Mouse (Mus musculus) hindbrain, embryonic 14.5 days (tissue): ENCODE results near the gene Rdh8. TPM values are rescaled to one million over a fixed set of nuclear protein-coding genes. Genes with fewer than 3 reads are reported as not detected.
"Not testable (repeated sequence)": the region's sequence is repeated elsewhere in the genome, so short reads cannot be mapped to it uniquely, and the experiment has no call there.

Experiments used
- ATAC-seq: fragments of 200-750 bp; cut with Nextera tagmentation; 2 replicates; pipeline ENCODE4 v1.8.0; 2017; ENCODE audit warnings: moderate number of reproducible peaks, mild to moderate bottlenecking, moderate TSS enrichment, moderate library complexity; ENCODE audit not compliant: low FRiP score
- DNase-seq: peaks from one replicate; pipeline ENCODE4 v3.0.0-alpha.2; 2015; ENCODE audit warnings: low spot score
- H3K27ac ChIP-seq: fragments of 300-500 bp; sonication (generic); 2 replicates; pipeline ENCODE4 v1.5.1; 2014; ENCODE audit warnings: mild to moderate bottlenecking, moderate library complexity
- H3K27me3 ChIP-seq: fragments of 300-500 bp; sonication (generic); 2 replicates; pipeline ENCODE4 v1.6.1; 2014; ENCODE audit warnings: mild to moderate bottlenecking, low read length, mixed read lengths; ENCODE audit not compliant: control insufficient read depth, insufficient read depth
- H3K36me3 ChIP-seq: fragments of 300-500 bp; sonication (generic); replicated peaks from 2 replicates; pipeline ENCODE4 v1.6.1; 2014; ENCODE audit not compliant: control insufficient read depth, insufficient read depth
- H3K4me1 ChIP-seq: fragments of 300-500 bp; sonication (generic); replicated peaks from 2 replicates; pipeline ENCODE4 v1.6.1; 2014; ENCODE audit warnings: antibody characterized with exemption, low read length, mixed read lengths; ENCODE audit not compliant: control insufficient read depth, insufficient read depth
- H3K4me2 ChIP-seq: fragments of 300-500 bp; sonication (generic); replicated peaks from 2 replicates; pipeline ENCODE4 v1.6.1; 2014; ENCODE audit warnings: mild to moderate bottlenecking, moderate library complexity
- H3K4me3 ChIP-seq: fragments of 300-500 bp; sonication (generic); replicated peaks from 2 replicates; pipeline ENCODE4 v1.5.1; 2014; ENCODE audit warnings: mild to moderate bottlenecking, low read length
- H3K9ac ChIP-seq: fragments of 300-500 bp; sonication (generic); 2 replicates; pipeline ENCODE4 v1.6.1; 2014
- H3K9me3 ChIP-seq: fragments of 300-500 bp; sonication (generic); 2 replicates; pipeline ENCODE4 v1.6.1; 2016; ENCODE audit warnings: low read length; ENCODE audit not compliant: control insufficient read depth
- WGBS: fragments of 180-500 bp; shearing (Covaris S2); extraction: QIAGEN DNeasy Blood & Tissue Kit; methylation state at CpG from one replicate; pipeline ENCODE4 v1.1.7; 2014; 5-methylcytosine and 5-hydroxymethylcytosine counted together
- polyA plus RNA-seq: library from polyadenylated mRNA; unstranded; fragments of >200 nt; fragmentation: Nextera tagmentation; extraction: Ambion mirVana; gene quantifications from 2 replicates; pipeline ENCODE4 v1.2.1, GENCODE M21; 2014

Rdh8 gene
- polyA plus RNA-seq, 1 experiment from 2014 or later = not detected

- WGBS = 16% methylated on average over 19 of the region's 19 CpGs
- 0 out of 2 replicates have a peak, but pooled peaks cover 2% of the 10 kb centered on the region for H3K27me3 ChIP-seq
- H3K36me3 ChIP-seq = no peaks in the 10 kb centered on the region
- H3K4me3 ChIP-seq = no peak overlapping the region
- H3K9me3 ChIP-seq = no peaks in the 10 kb centered on the region
- peak; percentile 95 for DNase-seq
- H3K9ac ChIP-seq = peak overlapping the region; percentile 41; the same call in 1 of the 2 replicates
- H3K4me2 ChIP-seq = peak overlapping the region; percentile 32
- ATAC-seq = peak; percentile 93
- H3K27ac ChIP-seq = no peak overlapping the region
- no peaks in the 10 kb centered on the region for H3K4me1 ChIP-seq
Observed at GRCm38 (mm10) chr9:20830901-20831643, 12.8 kb downstream of the Rdh8 start.

- H3K4me3 ChIP-seq = no peak overlapping the region
- no peaks in the 10 kb centered on the region for H3K36me3 ChIP-seq
- no peak overlapping the region for H3K4me2 ChIP-seq
- no peaks in the 10 kb centered on the region for H3K4me1 ChIP-seq
- ATAC-seq = no peak
- H3K27me3 ChIP-seq = 0 out of 2 replicates have a peak, but pooled peaks cover 2% of the 10 kb centered on the region
- H3K9ac ChIP-seq = no peak overlapping the region
- 73% methylated on average over 1 of the region's 1 CpGs for WGBS
- no peak overlapping the region for H3K27ac ChIP-seq
- no peaks in the 10 kb centered on the region for H3K9me3 ChIP-seq
- no peak for DNase-seq
Observed at GRCm38 (mm10) chr9:20834881-20835280, 16.6 kb downstream of the Rdh8 start.

DNA sequence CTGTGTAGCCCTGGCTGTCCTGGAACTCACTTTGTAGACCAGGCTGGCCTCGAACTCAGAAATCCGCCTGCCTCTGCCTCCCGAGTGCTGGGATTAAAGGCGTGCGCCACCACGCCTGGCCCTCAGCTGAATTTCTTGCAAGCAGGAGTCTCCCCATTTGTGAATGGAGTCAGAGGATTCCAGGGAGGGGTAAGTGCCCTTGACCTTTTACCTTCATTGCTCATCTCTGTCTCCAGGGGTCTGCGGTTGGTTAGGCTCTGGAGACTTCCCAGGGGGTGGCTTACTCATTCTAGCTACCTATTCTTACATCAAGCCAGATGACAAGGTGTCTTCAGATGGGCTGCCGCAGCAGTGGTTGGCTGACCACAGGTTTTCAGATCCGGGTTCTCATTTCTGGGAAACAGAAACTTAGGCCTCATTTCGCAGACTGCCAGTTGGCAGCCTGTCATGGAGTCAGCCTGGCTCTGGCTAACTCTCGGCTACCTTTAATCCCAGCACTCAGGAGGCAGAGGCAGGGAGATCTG, 17.2 kb downstream of the Rdh8 start:
- not testable (repeated sequence) for ATAC-seq, H3K9ac ChIP-seq, H3K27ac ChIP-seq, DNase-seq, H3K4me2 ChIP-seq, H3K27me3 ChIP-seq, H3K9me3 ChIP-seq, H3K4me3 ChIP-seq, H3K36me3 ChIP-seq, H3K4me1 ChIP-seq
- WGBS = 88% methylated on average over 11 of the region's 11 CpGs

DNA sequence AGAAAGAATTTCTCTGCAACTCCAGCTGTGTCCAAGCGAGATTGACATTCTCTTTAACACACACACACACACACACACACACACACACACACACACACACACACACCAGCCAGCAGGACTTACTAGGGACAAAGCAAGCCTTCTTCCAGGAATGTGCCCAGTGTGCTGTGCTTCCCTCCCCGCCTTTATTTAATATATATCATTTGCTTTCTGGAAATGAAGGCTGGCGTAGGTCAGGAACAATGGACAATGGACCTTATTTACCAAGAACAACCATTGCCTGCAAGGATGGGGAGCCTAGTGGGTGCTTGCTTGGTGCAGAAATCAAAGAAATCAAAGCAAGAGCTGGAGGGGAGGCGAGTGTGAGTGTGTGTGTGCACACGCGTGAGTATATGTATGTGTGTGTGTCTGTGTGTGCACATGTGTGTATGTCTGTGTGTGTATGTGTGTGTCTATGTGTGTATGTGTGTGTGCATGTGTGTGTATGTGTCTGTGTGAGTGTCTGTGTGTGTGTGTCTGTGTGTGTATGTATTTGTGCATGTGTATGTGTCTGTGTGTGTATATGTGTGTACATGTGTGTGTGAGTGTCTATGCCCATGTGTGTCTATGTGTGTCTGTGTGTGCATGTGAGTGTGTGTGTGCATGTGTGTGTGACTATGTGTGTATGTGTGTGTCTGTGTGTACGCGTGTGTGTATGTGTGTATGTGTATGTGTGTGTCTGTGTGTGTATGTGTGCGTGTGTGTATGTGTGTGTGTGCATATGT, 19.1 kb downstream of the Rdh8 start:
- Histone ChIP-seq H3K4me3 (no peak overlapping the region), H3K27ac (no peak overlapping the region), H3K4me1 (no peaks in the 10 kb centered on the region), H3K36me3 (no peaks in the 10 kb centered on the region), H3K27me3 (no peaks in the 10 kb centered on the region), H3K9me3 (no peaks in the 10 kb centered on the region), H3K4me2 (no peak overlapping the region), H3K9ac (no peak overlapping the region)
- DNase-seq = no peak
- no peak for ATAC-seq
- 73% methylated on average over 9 of the region's 9 CpGs for WGBS

DNA sequence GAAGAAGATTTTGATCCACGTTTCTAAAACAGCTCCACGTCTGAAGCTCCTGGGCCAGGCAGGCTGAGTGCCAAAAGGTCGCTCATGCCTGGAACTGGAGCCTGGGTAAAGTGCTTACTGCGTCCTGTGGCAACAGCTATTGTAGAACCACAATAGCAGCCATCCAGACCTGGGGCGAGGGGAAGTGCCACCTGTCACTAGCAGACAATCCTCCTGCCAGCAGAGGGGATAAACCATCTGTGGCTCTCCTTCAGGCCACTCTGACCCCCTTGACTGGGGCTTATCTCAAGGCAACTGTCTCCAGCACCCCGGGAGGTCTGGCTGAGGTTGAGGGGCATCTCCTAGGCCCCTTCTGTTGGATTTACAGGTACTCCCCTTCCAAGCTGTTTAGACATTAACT, 20.6 kb downstream of the Rdh8 start:
- WGBS = 47% methylated on average over 6 of the region's 6 CpGs
- Histone ChIP-seq H3K36me3 (no peaks in the 10 kb centered on the region), H3K4me2 (no peak overlapping the region), H3K9me3 (no peaks in the 10 kb centered on the region), H3K9ac (no peak overlapping the region), H3K27me3 (no peaks in the 10 kb centered on the region), H3K4me3 (no peak overlapping the region), H3K4me1 (no peaks in the 10 kb centered on the region), H3K27ac (no peak overlapping the region)
- DNase-seq (no peak), ATAC-seq (no peak)

DNA sequence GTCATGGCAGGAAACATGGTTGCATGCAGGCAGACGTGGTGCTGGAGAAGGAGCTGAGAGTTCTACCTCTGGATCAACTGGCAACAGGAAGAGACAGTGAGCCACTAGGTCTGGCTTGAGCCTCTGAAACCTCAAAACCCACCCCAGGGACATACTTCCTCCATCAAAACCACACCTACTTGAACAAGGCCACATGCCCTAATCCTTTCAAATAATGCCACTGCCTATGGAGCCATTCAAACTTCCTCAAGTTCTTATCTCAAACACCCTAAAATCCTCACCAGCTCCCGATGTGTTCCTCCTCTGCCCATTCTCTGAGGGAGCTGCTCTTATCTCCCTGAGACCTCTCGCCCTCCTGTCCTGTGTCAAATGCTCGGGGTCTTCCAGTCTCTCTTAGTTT, 23.9 kb downstream of the Rdh8 start:
- Histone ChIP-seq H3K27me3 (no peaks in the 10 kb centered on the region), H3K9ac (no peak overlapping the region), H3K9me3 (no peaks in the 10 kb centered on the region), H3K4me2 (no peak overlapping the region), H3K4me1 (no peaks in the 10 kb centered on the region), H3K27ac (no peak overlapping the region), H3K36me3 (no peaks in the 10 kb centered on the region), H3K4me3 (no peak overlapping the region)
- ATAC-seq (no peak), DNase-seq (no peak)
- WGBS = 75% methylated on average over 4 of the region's 4 CpGs

GRCm38 (mm10) chr9:20842670-20843069, 24.4 kb downstream of the Rdh8 start:
- ATAC-seq = no peak; the same call in 1 of the 2 replicates

GRCm38 (mm10) chr9:20850179-20850578, 31.9 kb downstream of the Rdh8 start:
- ATAC-seq (no peak), DNase-seq (no peak)
- H3K4me2 ChIP-seq = no peak overlapping the region
- H3K27ac ChIP-seq = no peak overlapping the region
- 94% methylated on average over 2 of the region's 2 CpGs for WGBS
- H3K9ac ChIP-seq = no peak overlapping the region
- no peaks in the 10 kb centered on the region for H3K27me3 ChIP-seq
- H3K36me3 ChIP-seq = no peaks in the 10 kb centered on the region
- H3K4me3 ChIP-seq = no peak overlapping the region
- H3K4me1 ChIP-seq = no peaks in the 10 kb centered on the region
- H3K9me3 ChIP-seq = no peaks in the 10 kb centered on the region

More at GRCm38 (mm10) chr9:20842670-20843069, 24.4 kb downstream of the Rdh8 start:
- Histone ChIP-seq H3K9me3 (no peaks in the 10 kb centered on the region), H3K4me1 (no peaks in the 10 kb centered on the region), H3K27me3 (no peaks in the 10 kb centered on the region), H3K4me3 (no peak overlapping the region), H3K36me3 (no peaks in the 10 kb centered on the region), H3K9ac (no peak overlapping the region), H3K27ac (no peak overlapping the region), H3K4me2 (no peak overlapping the region)
- DNase-seq = peak; percentile 52
- WGBS = 30% methylated on average over 2 of the region's 2 CpGs

- WGBS = 17% methylated on average over 6 of the region's 6 CpGs
- H3K27me3 ChIP-seq = no peaks in the 10 kb centered on the region
- H3K4me2 ChIP-seq = no peak overlapping the region
- no peaks in the 10 kb centered on the region for H3K4me1 ChIP-seq
- H3K27ac ChIP-seq = no peak overlapping the region
- ATAC-seq (no peak), DNase-seq (peak; percentile 60)
- no peak overlapping the region for H3K9ac ChIP-seq
- H3K36me3 ChIP-seq = no peaks in the 10 kb centered on the region
- no peaks in the 10 kb centered on the region for H3K9me3 ChIP-seq
- H3K4me3 ChIP-seq = no peak overlapping the region
Observed at GRCm38 (mm10) chr9:20857131-20857530, 38.8 kb downstream of the Rdh8 start.
